Mouse (Mus musculus) kidney, embryonic 15.5 days (tissue): ENCODE measurements around the gene Qk. TPM values are rescaled to one million over a fixed set of nuclear protein-coding genes. Genes with fewer than 3 reads are reported as not detected.

Source experiments
- ATAC-seq: fragments of 200-750 bp; cut with Nextera tagmentation; replicated peaks from 2 replicates; pipeline ENCODE4 v1.8.0; 2017; ENCODE audit warnings: moderate TSS enrichment; ENCODE audit not compliant: low FRiP score
- H3K27ac ChIP-seq: fragments of 300-500 bp; sonication (generic); 2 replicates; pipeline ENCODE4 v1.5.1; 2015; ENCODE audit warnings: mild to moderate bottlenecking, inconsistent platforms
- H3K27me3 ChIP-seq: fragments of 300-500 bp; sonication (generic); 2 replicates; pipeline ENCODE4 v1.6.1; 2015; ENCODE audit warnings: inconsistent platforms
- H3K36me3 ChIP-seq: fragments of 300-500 bp; sonication (generic); 2 replicates; pipeline ENCODE4 v1.6.1; 2015; ENCODE audit warnings: inconsistent platforms
- H3K4me1 ChIP-seq: fragments of 300-500 bp; sonication (generic); 2 replicates; pipeline ENCODE4 v1.6.1; 2015; ENCODE audit warnings: inconsistent platforms
- H3K4me2 ChIP-seq: fragments of 300-500 bp; sonication (generic); 2 replicates; pipeline ENCODE4 v1.6.1; 2015; ENCODE audit warnings: moderate library complexity, mild to moderate bottlenecking, inconsistent platforms
- H3K4me3 ChIP-seq: fragments of 300-500 bp; sonication (generic); replicated peaks from 2 replicates; pipeline ENCODE4 v1.5.1; 2015; ENCODE audit warnings: mild to moderate bottlenecking, inconsistent platforms
- H3K9ac ChIP-seq: fragments of 300-500 bp; sonication (generic); 2 replicates; pipeline ENCODE4 v1.6.1; 2015; ENCODE audit warnings: mild to moderate bottlenecking, inconsistent platforms
- H3K9me3 ChIP-seq: fragments of 300-500 bp; sonication (generic); replicated peaks from 2 replicates; pipeline ENCODE4 v1.6.1; 2016; ENCODE audit warnings: inconsistent platforms
- WGBS: fragments of 180-500 bp; shearing (Covaris S2); methylation state at CpG from one replicate; pipeline ENCODE4 v1.1.7; 2015; ENCODE audit warnings: mixed read lengths; 5-methylcytosine and 5-hydroxymethylcytosine counted together
- polyA plus RNA-seq: library from polyadenylated mRNA; unstranded; fragments of >200 nt; fragmentation: Nextera tagmentation; extraction: Ambion mirVana; gene quantifications from 2 replicates; pipeline ENCODE4 v1.2.1, GENCODE M21; 2015

Qk gene
- polyA plus RNA-seq, 1 experiment from 2014 or later = 23.2 TPM

GRCm38 (mm10) chr17:10336558-10336957 is 16.9 kb upstream of the Qk start:
- H3K4me2 ChIP-seq = no peak overlapping the region
- H3K27me3 ChIP-seq = no peaks in the 10 kb centered on the region
- H3K9ac ChIP-seq = no peak overlapping the region
- H3K36me3 ChIP-seq = no peaks in the 10 kb centered on the region
- peak overlapping the region; percentile 91; the same call in 1 of the 2 replicates for H3K27ac ChIP-seq
- ATAC-seq = no peak
- H3K4me3 ChIP-seq = no peak overlapping the region
- peaks cover 24% of the 10 kb centered on the region for H3K4me1 ChIP-seq
- H3K9me3 ChIP-seq = no peaks in the 10 kb centered on the region
- 85% methylated on average over 12 of the region's 12 CpGs for WGBS

GRCm38 (mm10) chr17:10335809-10336499 is 16.3 kb upstream of the Qk start:
- Histone ChIP-seq H3K4me2 (peak overlapping the region; percentile 70), H3K4me3 (peak overlapping the region; percentile 45), H3K36me3 (no peaks in the 10 kb centered on the region), H3K9me3 (no peaks in the 10 kb centered on the region), H3K27ac (peak overlapping the region; percentile 91), H3K4me1 (peaks cover 24% of the 10 kb centered on the region), H3K27me3 (no peaks in the 10 kb centered on the region), H3K9ac (peak overlapping the region; percentile 49)
- peak; percentile 45; the same call in 1 of the 2 replicates for ATAC-seq
- 19% methylated on average over 16 of the region's 16 CpGs for WGBS

- Histone ChIP-seq H3K27me3 (no peaks in the 10 kb centered on the region), H3K4me2 (peak overlapping the region; percentile 70)
- peak; percentile 86 for ATAC-seq
Measured at GRCm38 (mm10) chr17:10334957-10335690, 15.5 kb upstream of the Qk start.

GRCm38 (mm10) chr17:10334481-10334880 is 14.8 kb upstream of the Qk start:
- H3K36me3 ChIP-seq = no peaks in the 10 kb centered on the region
- H3K27ac ChIP-seq = peak overlapping the region; percentile 91
- H3K4me1 ChIP-seq = peaks cover 24% of the 10 kb centered on the region
- peak overlapping the region; percentile 70 for H3K4me2 ChIP-seq
- H3K4me3 ChIP-seq = peak overlapping the region; percentile 45
- no peaks in the 10 kb centered on the region for H3K9me3 ChIP-seq
- no peaks in the 10 kb centered on the region for H3K27me3 ChIP-seq
- ATAC-seq = no peak; the same call in 1 of the 2 replicates
- H3K9ac ChIP-seq = peak overlapping the region; percentile 49; the same call in 1 of the 2 replicates
- WGBS = 39% methylated on average over 1 of the region's 1 CpGs

More at GRCm38 (mm10) chr17:10334957-10335690, 15.5 kb upstream of the Qk start:
- Histone ChIP-seq H3K4me3 (peak overlapping the region; percentile 45), H3K36me3 (no peaks in the 10 kb centered on the region), H3K27ac (peak overlapping the region; percentile 91), H3K4me1 (peaks cover 24% of the 10 kb centered on the region), H3K9me3 (no peaks in the 10 kb centered on the region), H3K9ac (peak overlapping the region; percentile 49)
- under 1% methylated on average over 31 of the region's 31 CpGs for WGBS

DNA sequence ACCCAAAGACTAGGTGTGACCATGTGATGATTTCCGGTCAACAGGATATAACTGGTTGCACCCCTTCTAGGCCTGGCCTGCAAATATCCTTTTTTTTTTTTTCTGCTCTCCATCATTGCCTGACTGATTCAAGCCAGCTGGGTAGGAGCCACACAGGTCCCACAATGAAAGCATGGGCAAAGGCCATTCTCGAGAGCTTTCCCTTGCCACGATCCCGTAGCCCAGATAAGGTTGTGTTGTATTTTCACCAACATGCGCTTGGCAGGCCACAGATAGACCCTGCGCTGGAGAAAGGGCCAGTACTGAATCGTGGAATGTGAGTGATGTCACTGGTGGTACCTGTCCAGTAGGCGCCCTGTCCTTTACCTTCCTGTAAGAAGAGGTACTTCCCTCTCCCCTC is 13.7 kb upstream of the Qk start:
- no peak overlapping the region for H3K9ac ChIP-seq
- ATAC-seq = no peak
- 92% methylated on average over 8 of the region's 8 CpGs for WGBS

DNA sequence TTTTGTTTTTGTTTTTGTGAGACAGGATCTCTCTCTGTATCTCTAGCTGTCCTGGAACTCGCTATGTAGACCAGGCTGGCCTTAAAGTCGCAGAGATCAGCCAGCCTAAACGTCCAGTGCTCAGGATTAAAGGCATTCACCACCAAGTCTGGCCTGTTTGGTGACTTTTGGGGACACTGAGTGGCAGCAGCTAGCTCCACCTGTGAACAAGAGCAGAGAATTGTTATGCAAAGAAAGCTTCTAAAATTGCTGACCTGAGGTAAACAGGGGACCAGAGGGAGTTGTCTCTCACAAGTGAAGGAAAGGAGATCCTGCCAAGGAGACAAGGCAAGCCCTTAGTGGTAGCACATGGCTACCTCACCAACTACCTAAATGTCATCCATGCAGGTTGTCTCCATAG is 12.5 kb upstream of the Qk start:
- no peak overlapping the region for H3K4me2 ChIP-seq
- ATAC-seq = no peak
- no peak overlapping the region for H3K4me3 ChIP-seq
- no peaks in the 10 kb centered on the region for H3K27me3 ChIP-seq
- H3K4me1 ChIP-seq = peaks cover 15% of the 10 kb centered on the region
- 75% methylated on average over 3 of the region's 3 CpGs for WGBS
- H3K9me3 ChIP-seq = no peaks in the 10 kb centered on the region
- H3K9ac ChIP-seq = no peak overlapping the region
- no peak overlapping the region for H3K27ac ChIP-seq
- H3K36me3 ChIP-seq = no peaks in the 10 kb centered on the region

More for the DNA sequence above, 13.7 kb upstream of the Qk start:
- no peaks in the 10 kb centered on the region for H3K36me3 ChIP-seq
- no peaks in the 10 kb centered on the region for H3K9me3 ChIP-seq
- H3K27ac ChIP-seq = no peak overlapping the region
- H3K4me3 ChIP-seq = no peak overlapping the region
- H3K4me1 ChIP-seq = peaks cover 22% of the 10 kb centered on the region
- no peaks in the 10 kb centered on the region for H3K27me3 ChIP-seq
- no peak overlapping the region for H3K4me2 ChIP-seq

GRCm38 (mm10) chr17:10329461-10329860 is 9.8 kb upstream of the Qk start:
- H3K4me2 ChIP-seq = no peak overlapping the region
- H3K4me3 ChIP-seq = no peak overlapping the region
- no peak overlapping the region for H3K9ac ChIP-seq
- no peak for ATAC-seq
- no peaks in the 10 kb centered on the region for H3K27me3 ChIP-seq
- H3K4me1 ChIP-seq = peaks cover 7% of the 10 kb centered on the region
- no peaks in the 10 kb centered on the region for H3K9me3 ChIP-seq
- peaks cover 7% of the 10 kb centered on the region; the same call in 1 of the 2 replicates for H3K36me3 ChIP-seq
- WGBS = 75% methylated on average over 5 of the region's 5 CpGs
- H3K27ac ChIP-seq = no peak overlapping the region

DNA sequence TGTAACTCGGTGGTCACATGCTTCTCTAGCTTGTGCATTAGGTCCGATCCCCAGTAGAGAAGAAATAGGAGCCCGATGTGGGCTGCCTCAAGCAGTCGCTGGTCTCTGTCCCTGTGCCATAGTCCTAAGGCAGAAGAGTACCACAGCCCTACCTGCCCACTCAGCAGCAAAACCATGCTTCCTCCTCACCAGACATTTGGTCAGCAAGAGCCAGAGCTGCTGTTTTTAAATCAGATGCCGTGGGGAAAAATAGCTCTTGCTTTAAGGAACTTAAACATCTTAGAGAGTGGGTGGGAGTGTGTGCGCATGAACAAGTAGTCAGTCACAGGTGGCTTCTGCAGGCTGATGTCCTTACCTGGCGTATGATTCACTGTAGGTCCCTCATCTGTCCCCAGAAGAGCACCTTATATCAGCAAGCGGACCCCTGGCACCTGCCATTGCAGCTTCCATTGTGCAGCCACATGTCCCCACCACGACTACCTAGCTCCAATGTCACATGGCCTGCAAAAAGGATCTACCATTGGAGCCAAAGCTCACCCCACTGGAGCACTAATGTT is 9.0 kb upstream of the Qk start:
- Histone ChIP-seq H3K9me3 (no peaks in the 10 kb centered on the region), H3K4me3 (no peak overlapping the region), H3K9ac (no peak overlapping the region), H3K27ac (no peak overlapping the region), H3K4me2 (no peak overlapping the region), H3K4me1 (peaks cover 10% of the 10 kb centered on the region), H3K27me3 (no peaks in the 10 kb centered on the region), H3K36me3 (peaks cover 7% of the 10 kb centered on the region; the same call in 1 of the 2 replicates)
- 88% methylated on average over 9 of the region's 9 CpGs for WGBS
- ATAC-seq = no peak

DNA sequence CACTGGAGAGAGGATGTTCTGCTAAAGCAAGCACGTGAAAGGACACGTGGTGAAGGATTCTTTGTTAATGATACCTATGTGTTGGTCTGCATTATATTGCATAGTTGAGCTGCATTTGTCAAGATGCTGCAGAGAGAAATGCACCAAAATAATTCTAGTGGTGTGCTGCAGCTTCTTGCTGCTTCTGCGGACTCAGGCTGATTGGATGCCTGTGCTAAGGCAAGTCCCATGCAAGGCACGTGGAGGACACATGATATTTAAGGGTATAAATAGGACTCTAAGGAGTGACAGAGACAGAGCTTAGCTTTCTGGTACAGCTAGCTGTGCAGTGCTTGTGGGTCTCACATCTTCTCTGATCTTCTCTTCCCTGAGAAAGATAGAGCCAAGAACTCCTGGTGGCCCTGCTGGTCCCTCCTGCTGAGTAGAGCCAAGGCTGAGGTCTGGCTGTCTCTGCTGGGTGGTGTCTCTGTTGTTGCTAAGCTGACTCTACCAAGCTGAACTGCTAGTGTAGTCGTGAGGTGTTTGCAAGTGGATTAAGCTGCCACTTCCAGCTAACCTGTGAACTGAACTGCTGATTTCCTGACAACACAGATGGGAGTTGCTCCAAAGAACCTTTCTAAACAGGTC is 8.0 kb upstream of the Qk start:
- Histone ChIP-seq H3K36me3 (peaks cover 7% of the 10 kb centered on the region; the same call in 1 of the 2 replicates), H3K27me3 (no peaks in the 10 kb centered on the region), H3K9me3 (no peaks in the 10 kb centered on the region), H3K4me1 (peaks cover 17% of the 10 kb centered on the region), H3K27ac (no peak overlapping the region), H3K4me3 (no peak overlapping the region), H3K4me2 (no peak overlapping the region), H3K9ac (no peak overlapping the region)
- ATAC-seq = no peak
- WGBS = 76% methylated on average over 5 of the region's 5 CpGs

GRCm38 (mm10) chr17:10326596-10327045 is 7.0 kb upstream of the Qk start:
- Histone ChIP-seq H3K4me3 (no peak overlapping the region), H3K9ac (no peak overlapping the region), H3K4me2 (no peak overlapping the region), H3K9me3 (no peaks in the 10 kb centered on the region), H3K36me3 (peaks cover 7% of the 10 kb centered on the region; the same call in 1 of the 2 replicates), H3K27ac (no peak overlapping the region), H3K27me3 (no peaks in the 10 kb centered on the region), H3K4me1 (peaks cover 22% of the 10 kb centered on the region)
- ATAC-seq = no peak
- 75% methylated on average over 3 of the region's 3 CpGs for WGBS

- no peak for ATAC-seq
- WGBS = 95% methylated on average over 4 of the region's 4 CpGs
- no peak overlapping the region for H3K4me2 ChIP-seq
- H3K36me3 ChIP-seq = peaks cover 7% of the 10 kb centered on the region; the same call in 1 of the 2 replicates
- no peak overlapping the region for H3K9ac ChIP-seq
- no peaks in the 10 kb centered on the region for H3K9me3 ChIP-seq
- no peak overlapping the region for H3K27ac ChIP-seq
- no peak overlapping the region for H3K4me3 ChIP-seq
- H3K27me3 ChIP-seq = no peaks in the 10 kb centered on the region
- peaks cover 29% of the 10 kb centered on the region for H3K4me1 ChIP-seq
Measured at GRCm38 (mm10) chr17:10325921-10326320, 6.3 kb upstream of the Qk start.
